Mouse (Mus musculus): ENCODE data around the gene Setd2.

The Setd2 gene

DNA sequence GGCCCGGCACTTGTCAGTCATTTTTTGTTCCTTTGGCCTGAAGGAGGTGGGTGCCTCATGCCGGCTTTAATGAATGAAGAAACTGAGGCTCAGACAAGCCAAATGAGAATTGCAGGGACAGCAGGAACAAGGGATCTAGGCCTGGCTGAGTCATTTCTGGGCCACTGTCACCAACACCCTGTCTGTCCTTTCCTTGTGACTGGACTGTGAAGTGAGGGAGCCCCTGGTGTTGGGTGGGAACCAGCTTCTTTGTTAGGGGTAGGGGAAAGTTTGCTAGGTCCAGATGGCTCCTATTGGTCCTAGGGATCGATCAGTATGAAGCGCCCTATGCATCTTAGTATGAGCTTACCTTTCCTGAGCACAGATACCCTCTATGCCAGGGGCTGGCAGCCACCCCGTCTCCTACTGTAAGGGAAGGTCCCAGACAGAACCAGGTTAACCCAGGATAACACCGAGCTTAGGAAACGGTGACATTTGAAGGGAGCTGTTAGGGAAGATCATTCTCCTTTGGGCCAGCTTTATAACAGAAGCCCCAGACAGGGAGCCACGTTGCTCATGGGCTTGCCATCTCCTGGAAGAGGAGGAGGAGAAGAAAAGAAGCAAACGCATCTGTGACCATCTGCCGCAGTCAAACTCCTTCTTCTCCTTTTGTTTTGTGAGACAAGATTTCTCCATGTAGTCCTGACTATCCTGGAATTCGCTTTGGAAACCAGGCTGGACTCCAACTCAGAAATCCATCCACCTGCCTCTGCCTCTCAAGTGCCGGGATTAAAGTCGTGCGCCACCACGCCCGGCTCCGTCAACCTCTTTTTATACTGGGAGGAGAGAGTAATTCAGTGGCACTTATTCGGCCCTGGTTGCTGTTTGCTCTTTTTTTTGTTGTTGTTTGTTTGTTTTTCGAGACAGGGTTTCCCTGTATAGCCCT is 122.6 kb downstream of the Setd2 start:
- DNase-seq (ENCODE audit: extremely low spot score) = no peak

DNA sequence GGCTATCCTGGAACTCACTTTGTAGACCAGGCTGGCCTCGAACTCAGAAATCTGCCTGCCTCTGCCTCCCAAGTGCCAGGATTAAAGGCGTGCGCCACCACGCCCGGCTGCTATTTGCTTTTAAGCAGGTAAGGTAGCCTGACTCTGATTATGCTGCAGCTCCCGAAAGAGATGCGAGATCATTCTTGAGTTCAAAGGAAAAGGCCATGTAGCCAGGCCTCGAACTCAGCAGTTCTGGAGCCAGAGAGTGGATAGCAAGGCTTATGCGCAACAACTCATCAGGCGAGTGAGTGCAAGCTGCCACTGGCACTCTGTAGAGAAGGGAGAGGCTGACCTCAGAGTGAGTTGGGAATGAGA is 123.2 kb downstream of the Setd2 start:
- DNase-seq (ENCODE audit: extremely low spot score) = no peak

DNA sequence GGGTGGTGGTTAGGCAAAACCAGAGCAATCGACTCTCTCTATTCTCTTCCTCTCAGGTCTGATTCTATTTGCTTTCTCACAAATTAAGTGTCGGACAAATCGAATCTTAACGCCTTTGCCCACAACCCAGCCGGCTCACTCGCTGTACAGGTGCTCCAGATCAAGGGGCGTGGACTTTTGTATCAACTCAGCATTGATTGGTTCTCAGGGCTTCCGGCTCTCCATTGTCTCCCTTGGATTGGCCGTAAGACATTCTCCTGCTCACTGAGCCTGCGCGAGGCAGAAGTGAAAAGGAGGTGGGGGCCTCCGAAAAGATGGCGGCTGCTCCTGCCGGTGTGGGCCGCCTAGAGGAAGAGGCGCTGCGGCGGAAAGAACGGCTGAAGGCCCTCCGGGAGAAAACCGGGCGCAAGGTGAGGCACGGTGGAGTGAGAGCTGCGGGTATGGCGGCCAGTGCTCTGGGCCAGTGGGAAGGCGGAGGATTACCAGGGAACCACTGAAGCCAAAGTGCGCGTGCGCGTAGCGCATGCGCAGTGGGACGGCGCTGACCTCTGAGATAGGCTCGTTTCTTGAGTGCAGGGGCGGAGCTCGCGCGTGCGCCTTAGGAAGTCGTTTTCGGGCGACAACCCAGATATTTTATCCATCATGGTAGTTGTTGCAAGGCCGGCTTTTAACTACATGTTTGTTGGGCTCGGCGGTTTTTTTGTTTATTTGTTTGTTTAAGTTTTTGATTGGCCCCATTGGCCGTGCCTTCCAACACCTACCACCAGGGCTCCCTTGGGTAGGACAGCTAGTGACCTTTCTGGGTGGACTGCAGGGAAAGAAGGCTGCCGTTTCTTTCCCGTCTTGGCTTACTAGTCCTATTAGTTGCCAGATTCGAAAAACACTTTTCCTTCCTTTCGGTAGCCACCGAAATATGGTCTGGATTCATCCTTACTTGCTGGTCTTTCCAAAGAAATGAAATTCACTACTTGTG is 124.1 kb downstream of the Setd2 start, which contains the start of gene Ccdc12:
Gene Ccdc12 (plus strand): TSS at position 255 of the 973 bp plus-strand sequence.
- DNase-seq (ENCODE audit: extremely low spot score) = peak; percentile 95

DNA sequence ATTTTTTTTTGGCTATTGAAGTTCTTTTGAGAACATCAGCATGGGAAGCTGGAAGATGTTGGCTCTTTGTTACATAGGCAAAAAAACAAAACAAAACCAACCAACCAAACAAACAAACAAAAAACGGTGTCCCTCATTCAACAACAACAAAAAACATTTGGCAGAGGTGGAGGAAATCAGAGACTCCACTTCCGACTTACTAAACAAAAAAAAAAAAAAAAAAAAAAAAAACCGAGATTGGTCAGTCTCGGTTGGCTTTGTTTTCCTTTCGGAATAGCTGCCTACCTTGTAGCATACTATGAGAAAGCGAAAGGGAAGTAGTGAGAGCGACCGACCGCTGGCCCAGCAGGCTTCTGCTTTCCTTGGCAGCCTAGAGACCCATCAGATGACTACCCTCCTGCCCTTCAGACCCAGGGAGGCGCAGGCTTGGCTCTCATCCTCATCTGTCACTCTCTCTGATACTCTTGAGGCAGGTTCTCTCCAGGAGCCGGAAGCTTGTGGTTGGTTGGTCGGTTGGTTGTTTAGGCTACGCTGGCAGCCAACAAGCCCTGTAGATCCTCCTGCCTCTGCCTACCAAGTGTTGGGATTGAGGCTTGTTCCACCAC is 125.2 kb downstream of the Setd2 start:
- DNase-seq (ENCODE audit: extremely low spot score) = no peak

DNA sequence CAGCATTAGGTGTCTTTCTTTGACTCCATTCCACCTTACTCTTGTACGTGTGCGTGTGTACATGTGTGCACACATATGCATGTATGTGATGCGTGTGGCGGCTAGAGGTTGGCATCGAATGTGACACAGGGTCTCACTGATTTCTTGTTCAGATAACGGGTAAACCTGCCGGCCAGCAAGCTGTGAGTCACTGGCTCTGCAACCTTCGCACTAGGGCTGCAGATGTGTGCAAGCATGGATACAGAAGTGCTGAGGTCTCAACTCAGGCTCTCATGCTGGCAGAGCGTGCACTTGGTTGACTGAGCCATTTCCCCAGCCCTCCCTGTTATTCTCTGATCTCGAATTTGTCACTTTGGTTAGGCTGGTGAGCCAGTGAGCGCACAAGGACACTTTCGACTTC is 127.1 kb downstream of the Setd2 start:
- no peak for DNase-seq (ENCODE audit: extremely low spot score)

DNA sequence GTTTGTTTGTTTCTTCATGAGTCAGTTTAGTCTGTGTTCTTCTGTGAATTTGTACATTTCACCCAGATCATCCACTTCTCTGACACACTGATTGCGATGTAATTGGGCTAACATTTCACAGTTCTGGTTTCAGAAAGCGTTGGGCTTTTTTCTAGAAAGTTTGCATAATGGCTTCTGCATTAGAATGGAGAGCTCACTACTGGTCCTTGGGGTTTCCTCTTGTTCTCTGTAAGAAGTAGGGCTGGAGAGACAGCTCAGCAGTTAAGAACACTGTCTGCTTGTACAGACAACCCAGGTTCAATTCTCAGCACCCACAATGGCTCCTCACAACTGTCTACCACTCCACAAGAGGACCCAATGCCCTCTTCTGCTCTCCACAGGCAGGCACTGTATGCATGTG is 127.8 kb downstream of the Setd2 start:
- DNase-seq (ENCODE audit: extremely low spot score) = no peak

DNA sequence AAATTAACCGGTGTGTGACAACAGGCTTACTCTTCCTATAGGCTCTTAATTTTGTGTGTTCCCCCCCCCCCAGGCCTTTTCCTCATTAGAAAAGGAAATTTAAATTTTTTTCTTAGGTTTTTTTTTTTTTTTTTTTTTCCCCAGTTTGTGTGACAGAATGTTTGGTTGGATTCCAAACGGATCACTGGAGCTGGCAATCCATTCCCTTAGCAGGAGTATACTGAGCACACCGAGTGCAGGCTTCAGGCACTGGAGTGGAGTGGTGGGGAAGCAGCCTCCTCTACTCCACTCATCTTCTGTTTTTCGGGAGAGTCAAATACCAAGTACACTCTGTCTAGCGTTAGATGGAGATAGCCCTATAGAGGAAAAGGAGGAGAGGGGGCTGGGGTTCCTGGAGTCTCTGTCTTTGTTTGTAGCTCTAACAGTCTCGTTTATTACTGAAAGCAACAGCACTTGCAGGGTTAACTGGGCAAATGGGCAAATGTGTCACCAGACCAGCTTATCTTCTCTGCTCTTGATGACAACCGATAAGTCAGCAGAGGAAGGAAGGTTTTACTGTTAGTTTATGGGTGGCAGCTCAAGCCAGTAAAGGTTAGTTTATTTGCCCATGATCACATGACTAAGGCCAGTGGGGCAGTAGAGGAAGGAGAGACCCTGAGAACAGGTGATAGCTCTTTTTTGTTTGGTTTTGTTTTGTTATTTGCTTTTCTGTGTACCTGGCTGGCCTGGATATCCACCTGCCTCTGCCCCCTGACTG is 128.6 kb downstream of the Setd2 start:
- no peak for DNase-seq (ENCODE audit: extremely low spot score)

DNA sequence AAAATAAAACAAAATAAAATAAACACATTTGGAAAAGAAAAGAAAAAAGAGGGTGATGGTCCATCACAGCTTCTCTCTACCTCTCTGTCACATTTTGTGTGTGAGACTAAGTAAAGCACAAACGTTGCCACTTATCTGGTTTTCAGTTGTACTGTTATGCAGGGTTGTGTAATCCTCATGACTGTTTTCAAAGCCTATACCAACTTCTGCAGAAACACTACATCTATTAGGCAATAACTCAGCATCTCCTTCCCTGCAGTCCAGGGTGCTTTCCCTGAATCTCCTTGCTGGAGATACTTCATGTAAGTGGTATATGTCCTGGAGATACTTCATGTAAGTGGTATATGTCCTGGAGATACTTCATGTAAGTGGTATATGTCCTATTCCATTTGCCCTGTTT is 130.4 kb downstream of the Setd2 start:
- no peak for DNase-seq (ENCODE audit: extremely low spot score)

DNA sequence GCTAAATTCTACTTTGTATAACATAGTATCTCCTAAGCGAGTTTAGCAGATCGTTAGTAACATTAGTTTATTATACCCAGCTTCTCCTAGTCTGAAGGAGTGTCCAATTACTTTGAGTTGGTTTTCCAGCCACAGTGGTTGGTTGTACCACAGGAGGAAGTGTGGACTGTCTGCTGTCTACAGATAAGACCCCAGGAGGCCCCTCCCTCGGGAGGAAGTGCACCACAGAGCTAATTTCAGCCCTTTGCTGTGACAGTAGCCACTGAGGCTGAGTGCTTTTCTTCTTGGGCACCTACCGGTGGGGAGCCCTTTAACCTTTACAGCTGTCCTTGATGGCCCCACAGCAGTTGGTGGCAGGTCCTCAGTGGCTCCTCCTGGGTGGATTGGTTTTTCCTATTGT is 133.5 kb downstream of the Setd2 start:
- DNase-seq (ENCODE audit: extremely low spot score) = no peak

DNA sequence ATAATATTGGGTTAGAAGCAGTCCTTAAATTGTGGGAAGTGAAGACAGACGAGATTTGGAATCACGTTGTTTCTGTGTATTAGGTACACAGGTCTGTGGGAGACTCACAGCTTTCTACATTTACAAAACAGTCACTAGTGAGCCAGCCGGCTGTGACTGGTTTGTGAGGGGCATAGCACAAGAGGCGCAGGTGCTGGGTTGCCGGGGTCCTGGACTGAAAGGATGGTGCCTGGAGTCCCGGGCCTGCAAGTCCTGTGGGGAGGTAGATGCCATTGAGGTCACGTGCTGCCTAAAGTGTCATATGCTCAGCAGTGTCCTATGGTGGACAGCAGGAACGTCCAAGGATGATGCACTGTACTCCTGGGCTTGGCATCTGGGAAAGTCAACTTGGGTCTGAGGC is 134.0 kb downstream of the Setd2 start:
- no peak for DNase-seq (ENCODE audit: extremely low spot score)

DNA sequence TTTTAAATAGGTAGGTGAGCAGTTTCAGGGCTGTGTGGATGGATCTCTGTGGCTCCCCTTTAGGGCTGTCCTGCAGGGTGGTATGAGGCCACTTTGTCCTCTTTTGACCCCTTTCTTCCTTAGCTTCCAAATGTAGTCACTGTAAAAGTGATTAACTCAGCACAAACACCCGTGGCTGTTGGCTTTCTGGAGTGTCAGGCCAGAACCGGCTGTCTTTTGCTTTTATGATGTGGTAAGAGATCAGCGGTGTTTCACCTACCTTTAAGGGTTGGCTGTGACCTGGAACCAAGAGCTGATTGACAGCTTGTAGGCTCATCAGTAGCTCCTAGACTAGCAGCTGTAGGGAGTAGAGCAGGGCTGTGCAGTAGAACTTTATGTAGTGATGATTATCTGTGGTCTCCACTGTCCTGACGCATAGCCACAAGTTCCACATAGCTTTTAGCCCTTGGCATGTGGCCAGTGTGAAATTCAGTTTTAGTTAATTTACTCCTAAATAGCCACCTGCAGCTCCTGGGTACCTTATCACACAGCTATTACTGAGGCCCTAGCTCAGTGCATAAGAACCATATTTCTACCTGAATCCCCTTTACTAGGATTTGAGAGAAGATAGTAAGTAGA is 134.9 kb downstream of the Setd2 start:
- no peak for DNase-seq (ENCODE audit: extremely low spot score)

Data from embryo, embryonic 9.5 days (tissue).